Mouse (Mus musculus) heart, embryonic 14.5 days (tissue): ENCODE measurements around the gene Adam17. TPM values are rescaled to one million over a fixed set of nuclear protein-coding genes. Genes with fewer than 3 reads are reported as not detected.

Source experiments
- ATAC-seq: fragments of 200-750 bp; cut with Nextera tagmentation; 2 replicates; pipeline ENCODE4 v1.8.0; 2017; ENCODE audit warnings: low read depth, moderate TSS enrichment; ENCODE audit not compliant: insufficient number of reproducible peaks, insufficient read depth, low FRiP score
- H3K27ac ChIP-seq, 2 experiments: fragments of 200-500 bp in 1 of 2; fragments of 300-500 bp in 1 of 2; sonication (generic) in 1 of 2; replicated peaks in 1 of 2; 2 replicates each; pipeline ENCODE4 v1.5.1; 2012 to 2014; ENCODE audit warnings: low read depth in 2 of 2, low read length in 2 of 2, control low read depth in 1 of 2, mild to moderate bottlenecking in 1 of 2, mixed read lengths in 1 of 2; ENCODE audit not compliant: control insufficient read depth in 1 of 2, insufficient read depth in 1 of 2
- H3K27me3 ChIP-seq: fragments of 300-500 bp; sonication (generic); 2 replicates; pipeline ENCODE4 v1.6.1; 2014; ENCODE audit warnings: mild to moderate bottlenecking, low read length, control low read depth; ENCODE audit not compliant: control insufficient read depth, insufficient read depth
- H3K36me3 ChIP-seq: fragments of 300-500 bp; sonication (generic); 2 replicates; pipeline ENCODE4 v1.6.1; 2014; ENCODE audit warnings: mild to moderate bottlenecking, control low read depth, low read length, mixed read lengths; ENCODE audit not compliant: control insufficient read depth, insufficient read depth
- H3K4me1 ChIP-seq, 2 experiments: fragments of 200-500 bp in 1 of 2; fragments of 300-500 bp in 1 of 2; sonication (generic) in 1 of 2; 2 replicates each; pipeline ENCODE4 v1.6.1; 2012 to 2014; ENCODE audit warnings: low read length in 2 of 2, control low read depth in 1 of 2, mixed read lengths in 1 of 2; ENCODE audit not compliant: control insufficient read depth in 2 of 2, insufficient read depth in 2 of 2
- H3K4me2 ChIP-seq: fragments of 300-500 bp; sonication (generic); 2 replicates; pipeline ENCODE4 v1.6.1; 2014; ENCODE audit warnings: mild to moderate bottlenecking, low read length
- H3K4me3 ChIP-seq, 2 experiments: fragments of 200-500 bp in 1 of 2; fragments of 300-500 bp in 1 of 2; sonication (generic) in 1 of 2; 2 replicates each; pipeline ENCODE4 v1.5.1; 2012 to 2014; ENCODE audit warnings: low read length in 2 of 2, mild to moderate bottlenecking in 2 of 2, control low read depth in 1 of 2, low read depth in 1 of 2, moderate library complexity in 1 of 2; ENCODE audit not compliant: control insufficient read depth in 1 of 2, insufficient read depth in 1 of 2
- H3K9ac ChIP-seq: fragments of 300-500 bp; sonication (generic); 2 replicates; pipeline ENCODE4 v1.6.1; 2014; ENCODE audit warnings: mild to moderate bottlenecking, low read length
- H3K9me3 ChIP-seq: fragments of 300-500 bp; sonication (generic); 2 replicates; pipeline ENCODE4 v1.6.1; 2016; ENCODE audit warnings: low read length, control low read depth; ENCODE audit not compliant: control insufficient read depth
- WGBS: fragments of 180-500 bp; shearing (Covaris S2); extraction: QIAGEN DNeasy Blood & Tissue Kit; methylation state at CpG from one replicate; pipeline ENCODE4 v1.1.7; 2014; 5-methylcytosine and 5-hydroxymethylcytosine counted together
- polyA plus RNA-seq: library from polyadenylated mRNA; unstranded; fragments of >200 nt; fragmentation: Nextera tagmentation; extraction: Ambion mirVana; gene quantifications from 2 replicates; pipeline ENCODE4 v1.2.1, GENCODE M21; 2014

The Adam17 gene
- polyA plus RNA-seq, 1 experiment from 2014 or later: 30.2 TPM

DNA sequence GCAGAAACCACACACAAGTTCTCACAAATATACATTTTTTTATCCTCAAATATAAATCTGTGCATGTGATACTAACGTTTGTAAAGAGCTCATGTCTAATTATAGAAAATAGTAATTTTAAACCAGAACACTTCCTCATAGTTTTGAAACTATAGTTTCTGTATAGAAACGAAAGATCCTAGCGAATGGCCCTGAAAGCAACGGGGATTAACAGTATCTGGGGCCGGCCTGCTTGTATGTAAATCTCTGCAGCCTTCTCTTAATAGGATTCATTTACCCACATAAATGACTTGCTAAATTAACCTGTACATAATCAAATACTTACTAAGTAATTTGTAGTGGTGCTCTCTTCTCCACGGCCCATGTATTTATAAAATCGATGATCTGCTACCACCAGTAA lies 26.5 kb downstream of the Adam17 start:
- Histone ChIP-seq H3K9me3 (peaks cover 3% of the 10 kb centered on the region; the same call in 1 of the 2 replicates), H3K4me3 (no peak overlapping the region), H3K36me3 (peaks cover 63% of the 10 kb centered on the region), H3K27ac (no peak overlapping the region), H3K4me2 (no peak overlapping the region), H3K27me3 (no peaks in the 10 kb centered on the region), H3K4me1 (no peaks in the 10 kb centered on the region), H3K9ac (no peak overlapping the region)
- no peak for ATAC-seq
- WGBS: 90% methylated on average over 7 of the region's 7 CpGs

GRCm38 (mm10) chr12:21340674-21341073 lies 32.8 kb downstream of the Adam17 start:
- Histone ChIP-seq H3K27ac (no peak overlapping the region), H3K4me3 (no peak overlapping the region), H3K36me3 (peaks cover 69% of the 10 kb centered on the region), H3K4me2 (no peak overlapping the region), H3K27me3 (no peaks in the 10 kb centered on the region), H3K9me3 (no peaks in the 10 kb centered on the region), H3K9ac (no peak overlapping the region), H3K4me1 (no peaks in the 10 kb centered on the region)
- WGBS: 95% methylated on average over 5 of the region's 5 CpGs
- ATAC-seq: no peak

- 90% methylated on average over 5 of the region's 5 CpGs for WGBS
- H3K4me3 ChIP-seq: no peak overlapping the region
- H3K9ac ChIP-seq: no peak overlapping the region
- H3K9me3 ChIP-seq: no peaks in the 10 kb centered on the region
- no peaks in the 10 kb centered on the region for H3K27me3 ChIP-seq
- ATAC-seq: no peak
- no peak overlapping the region for H3K27ac ChIP-seq
- no peaks in the 10 kb centered on the region for H3K4me1 ChIP-seq
- H3K36me3 ChIP-seq: peaks cover 89% of the 10 kb centered on the region
- H3K4me2 ChIP-seq: no peak overlapping the region
Observed at GRCm38 (mm10) chr12:21337171-21337570, 36.3 kb downstream of the Adam17 start.

DNA sequence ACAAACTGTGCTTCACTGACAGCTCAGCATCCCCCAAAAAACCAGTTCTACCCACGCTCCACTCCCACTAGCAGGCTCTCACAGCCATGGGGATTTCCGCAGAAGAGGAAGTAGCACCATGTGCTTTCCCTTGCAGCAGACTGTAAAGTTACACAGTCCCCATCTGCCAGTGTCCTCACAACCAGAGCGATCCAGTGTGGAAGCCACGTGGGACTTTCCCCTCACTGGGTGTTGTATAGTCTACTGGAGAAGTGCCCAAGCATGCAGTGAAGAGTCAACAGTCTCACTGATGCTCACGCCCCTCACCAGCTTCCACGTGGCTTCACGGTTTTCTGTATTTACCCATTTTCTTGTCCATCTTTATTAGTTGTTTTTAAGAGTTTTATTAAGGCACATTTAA lies 37.6 kb downstream of the Adam17 start:
- no peaks in the 10 kb centered on the region; a peak in 1 of 4 replicates for H3K4me1 ChIP-seq
- H3K9me3 ChIP-seq: no peaks in the 10 kb centered on the region
- peaks cover 89% of the 10 kb centered on the region for H3K36me3 ChIP-seq
- no peak for ATAC-seq
- no peak overlapping the region for H3K4me2 ChIP-seq
- no peaks in the 10 kb centered on the region for H3K27me3 ChIP-seq
- H3K9ac ChIP-seq: no peak overlapping the region
- WGBS: 83% methylated on average over 7 of the region's 7 CpGs
- H3K27ac ChIP-seq: no peak overlapping the region
- no peak overlapping the region for H3K4me3 ChIP-seq

DNA sequence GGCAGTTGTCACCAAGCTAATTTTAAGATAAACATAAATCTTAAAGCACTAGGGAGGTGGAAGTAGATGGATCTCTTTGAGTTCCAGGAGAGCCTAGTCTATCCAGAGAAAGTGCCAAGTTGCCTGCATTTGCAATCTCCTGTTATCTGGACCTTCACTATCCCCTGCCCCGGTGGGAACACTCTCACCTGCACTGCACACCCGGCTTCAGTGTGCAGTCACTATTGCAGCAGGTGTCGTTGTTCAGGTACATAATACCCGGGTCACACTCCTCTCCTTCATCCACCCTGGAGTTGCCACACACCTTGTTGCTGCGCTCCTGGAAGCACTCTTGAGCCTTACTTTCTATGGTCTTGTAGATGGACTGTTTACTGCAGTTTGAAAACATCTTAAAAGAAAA lies 39.7 kb downstream of the Adam17 start:
- Histone ChIP-seq H3K4me2 (no peak overlapping the region), H3K9me3 (no peaks in the 10 kb centered on the region), H3K4me1 (peaks cover 8 to 9% of the 10 kb centered on the region in 2 experiments; a peak in 3 of 4 replicates), H3K4me3 (no peak overlapping the region), H3K27ac (no peak overlapping the region), H3K9ac (no peak overlapping the region), H3K27me3 (no peaks in the 10 kb centered on the region), H3K36me3 (peaks cover 85% of the 10 kb centered on the region)
- 84% methylated on average over 5 of the region's 5 CpGs for WGBS
- ATAC-seq: no peak

GRCm38 (mm10) chr12:21333021-21333420 lies 40.4 kb downstream of the Adam17 start:
- Histone ChIP-seq H3K27ac (no peak overlapping the region), H3K27me3 (no peaks in the 10 kb centered on the region), H3K9ac (no peak overlapping the region), H3K4me2 (no peak overlapping the region), H3K9me3 (no peaks in the 10 kb centered on the region), H3K4me3 (no peak overlapping the region), H3K36me3 (peaks cover 87% of the 10 kb centered on the region), H3K4me1 (peaks cover 8 to 9% of the 10 kb centered on the region in 2 experiments; a peak in 3 of 4 replicates)
- 90% methylated on average over 7 of the region's 7 CpGs for whole genome bisulfite sequencing
- no peak for ATAC-seq

GRCm38 (mm10) chr12:21331711-21332110 lies 41.7 kb downstream of the Adam17 start:
- Histone ChIP-seq H3K4me3 (no peak overlapping the region), H3K4me1 (peaks cover 8 to 9% of the 10 kb centered on the region in 2 experiments; a peak in 3 of 4 replicates), H3K9ac (no peak overlapping the region), H3K27me3 (no peaks in the 10 kb centered on the region), H3K27ac (no peak overlapping the region), H3K4me2 (no peak overlapping the region), H3K36me3 (peaks cover 92% of the 10 kb centered on the region), H3K9me3 (no peaks in the 10 kb centered on the region)
- whole genome bisulfite sequencing: 82% methylated on average over 6 of the region's 6 CpGs
- ATAC-seq: no peak

DNA sequence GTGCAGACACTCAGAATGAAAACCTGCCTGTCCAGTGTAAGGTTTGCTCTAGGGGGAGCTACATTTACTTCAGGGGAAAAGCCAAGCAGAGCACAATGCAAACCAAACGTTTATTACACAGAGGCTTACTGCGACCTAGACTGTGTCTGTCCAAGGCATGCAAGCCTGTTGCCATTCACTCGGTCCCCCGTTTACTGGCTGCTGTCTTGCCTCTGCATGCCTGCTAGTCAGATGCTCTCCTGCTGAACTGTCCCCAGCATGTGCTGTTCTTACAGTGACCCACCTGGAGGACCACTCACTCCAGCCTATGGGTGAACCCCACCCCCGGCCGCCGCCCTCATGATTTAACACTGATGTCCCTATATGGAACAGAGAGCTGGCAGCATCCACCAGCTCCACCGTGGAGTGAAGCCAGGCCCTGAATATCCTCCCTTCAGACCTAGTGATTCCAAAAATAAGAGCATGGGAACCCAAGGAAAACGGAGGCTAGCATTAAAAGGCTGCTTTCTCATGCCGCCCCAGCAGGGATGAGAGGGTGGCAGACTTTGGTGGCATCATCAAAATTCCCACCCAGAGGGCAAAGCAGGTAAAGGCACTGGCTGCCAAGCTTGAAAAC lies 42.4 kb downstream of the Adam17 start:
- Histone ChIP-seq H3K36me3 (peaks cover 92% of the 10 kb centered on the region), H3K9ac (no peak overlapping the region)

More for the DNA sequence above, 42.4 kb downstream of the Adam17 start:
- ATAC-seq: no peak
- peak overlapping the region in 1 of 2 experiments; percentile 14; a peak in 1 of 4 replicates for H3K27ac ChIP-seq
- peaks cover 8 to 9% of the 10 kb centered on the region in 2 experiments; a peak in 3 of 4 replicates for H3K4me1 ChIP-seq
- H3K27me3 ChIP-seq: no peaks in the 10 kb centered on the region
- WGBS: 72% methylated on average over 10 of the region's 10 CpGs
- H3K4me3 ChIP-seq: no peak overlapping the region
- no peaks in the 10 kb centered on the region for H3K9me3 ChIP-seq
- no peak overlapping the region for H3K4me2 ChIP-seq
